Mouse (Mus musculus): ENCODE measurements around the gene Myadm.
"Not testable (repeated sequence)": the region's sequence is repeated elsewhere in the genome, so short reads cannot be mapped to it uniquely, and the experiment has no call there.

The Myadm gene

DNA sequence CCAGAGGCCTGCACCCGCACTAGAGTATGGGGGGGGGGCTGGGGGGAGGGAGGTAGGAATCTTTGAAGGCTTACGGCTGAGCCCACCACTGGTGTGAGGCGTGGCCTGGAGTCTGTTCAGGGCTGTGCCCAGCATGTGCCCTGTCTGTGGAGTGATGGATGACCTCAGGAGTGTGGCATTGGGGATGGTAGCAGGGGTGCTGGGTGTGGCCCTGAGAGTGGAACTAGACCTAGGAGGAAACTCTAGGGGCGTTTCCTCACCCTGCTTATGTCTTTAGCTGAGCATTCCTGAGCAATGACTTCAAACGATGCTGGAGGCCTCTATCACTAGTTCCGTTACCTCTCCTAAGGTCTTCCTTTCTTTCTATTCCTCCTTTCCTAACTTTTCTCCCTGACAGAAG is 2.3 kb downstream of the Myadm start:
- no peak for DNase-seq

DNA sequence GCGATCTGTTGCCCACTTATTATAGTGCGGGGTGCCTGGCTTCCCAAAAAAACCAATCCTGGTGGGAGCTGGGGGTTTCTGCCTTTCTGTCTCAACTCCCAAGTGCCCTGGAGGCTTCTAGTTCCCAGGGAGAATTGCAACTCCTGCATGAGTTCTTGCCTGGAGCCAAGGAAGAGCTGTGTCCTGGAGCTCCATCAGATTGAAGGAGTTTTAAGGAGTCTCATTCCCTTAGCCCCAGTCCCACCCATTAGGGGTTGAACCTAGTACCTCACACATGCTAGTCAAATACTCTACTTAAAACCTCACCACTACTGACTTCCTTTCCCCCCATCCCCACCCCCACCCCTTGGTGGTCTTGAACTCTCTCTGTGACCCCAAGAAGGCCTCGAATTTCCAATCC is 2.9 kb downstream of the Myadm start:
- DNase-seq, result no peak

DNA sequence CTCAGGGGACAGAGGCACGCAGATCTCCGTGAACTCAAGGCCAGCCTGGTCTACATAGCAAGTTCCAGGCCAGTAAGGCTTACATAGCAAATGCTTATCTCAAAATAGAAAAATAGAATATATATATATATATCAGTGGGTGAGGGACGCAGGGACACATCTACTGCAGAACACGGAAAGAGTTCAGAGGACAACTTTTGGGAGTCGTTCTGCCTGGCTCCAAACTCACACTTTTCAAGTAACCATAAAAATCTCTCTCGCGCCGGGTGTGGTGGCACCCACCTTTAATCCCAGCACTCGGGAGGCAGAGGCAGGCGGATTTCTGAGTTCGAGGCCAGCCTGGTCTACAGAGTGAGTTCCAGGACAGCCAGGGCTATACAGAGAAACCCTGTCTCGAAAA is 3.4 kb downstream of the Myadm start:
- not testable (repeated sequence) for DNase-seq

DNA sequence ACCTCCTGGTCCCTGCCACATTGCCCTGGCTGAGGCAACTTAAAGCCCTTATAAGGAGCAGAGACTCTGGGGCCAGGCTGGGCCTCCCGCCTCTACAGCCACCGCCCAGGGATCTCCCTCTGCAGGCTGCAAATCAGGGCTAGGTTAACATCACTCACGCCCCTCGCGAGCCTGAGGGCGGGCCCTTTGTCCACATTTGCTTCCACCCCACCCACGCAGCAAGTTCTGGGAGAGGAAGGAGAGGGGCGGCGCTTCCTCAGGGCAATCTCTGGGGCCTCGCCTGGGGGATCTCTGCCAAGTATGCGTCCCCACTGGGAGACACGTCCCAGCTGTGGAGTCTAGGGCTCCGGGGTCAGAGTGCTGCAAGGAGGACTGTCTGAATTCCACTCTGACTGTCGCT is 3.9 kb downstream of the Myadm start:
- DNase-seq, result peak; percentile 62

DNA sequence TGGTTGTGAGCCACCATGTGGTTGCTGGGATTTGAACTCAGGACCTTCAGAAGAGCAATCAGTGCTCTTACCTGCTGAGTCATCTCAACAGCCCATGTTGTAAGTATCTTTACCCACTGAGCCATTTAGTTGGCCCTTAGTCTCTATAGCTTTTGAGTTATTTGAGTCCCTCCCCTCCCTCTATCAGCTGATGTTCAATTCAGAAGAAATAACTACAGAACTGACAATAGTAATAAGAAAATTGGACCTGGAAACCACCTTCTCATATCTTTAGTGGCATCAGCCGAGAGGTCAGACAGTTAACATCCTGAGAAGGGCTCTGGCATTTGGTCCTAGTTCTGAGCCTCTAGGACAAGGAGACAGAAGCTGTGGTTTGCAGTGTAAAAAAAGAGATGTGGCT is 5.9 kb downstream of the Myadm start:
- DNase-seq, result no peak

DNA sequence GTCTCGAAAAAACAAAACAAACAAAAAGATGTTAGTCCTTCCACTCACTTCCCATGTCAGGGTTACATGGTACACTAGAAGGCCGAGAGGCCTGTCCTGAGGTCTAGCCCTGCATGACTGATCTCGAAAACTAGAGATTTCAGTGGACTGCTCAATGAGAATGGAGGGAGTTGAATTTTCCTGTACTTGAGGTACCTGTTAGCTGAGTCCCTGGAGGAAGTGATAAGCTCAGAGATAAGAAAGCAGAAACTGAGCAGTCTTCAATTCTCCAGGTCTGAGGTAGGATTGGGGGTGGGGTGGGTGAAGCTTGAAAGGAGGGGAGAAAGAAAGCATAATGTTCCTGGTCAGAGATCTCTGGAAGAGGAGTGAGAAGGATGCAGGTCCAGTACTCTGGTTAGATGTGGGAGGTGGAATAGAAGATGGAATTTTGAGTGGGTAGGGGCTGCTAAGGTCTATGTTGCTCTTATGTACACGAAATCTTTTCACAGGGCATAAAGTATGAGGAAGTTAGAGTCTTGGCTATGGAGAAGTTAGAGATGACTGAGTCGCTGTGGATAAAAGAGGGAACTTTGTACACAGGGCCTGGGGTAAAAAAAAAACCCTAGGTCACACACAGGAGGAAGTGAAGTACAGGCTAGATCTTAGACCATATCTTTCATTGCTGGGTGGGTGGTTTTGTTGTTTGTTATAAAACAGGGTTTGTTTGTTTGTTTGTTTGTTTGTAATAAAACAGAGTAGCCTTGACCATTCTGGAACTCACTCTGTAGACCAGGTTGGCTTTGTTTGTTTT is 6.6 kb downstream of the Myadm start:
- no peak for DNase-seq

DNA sequence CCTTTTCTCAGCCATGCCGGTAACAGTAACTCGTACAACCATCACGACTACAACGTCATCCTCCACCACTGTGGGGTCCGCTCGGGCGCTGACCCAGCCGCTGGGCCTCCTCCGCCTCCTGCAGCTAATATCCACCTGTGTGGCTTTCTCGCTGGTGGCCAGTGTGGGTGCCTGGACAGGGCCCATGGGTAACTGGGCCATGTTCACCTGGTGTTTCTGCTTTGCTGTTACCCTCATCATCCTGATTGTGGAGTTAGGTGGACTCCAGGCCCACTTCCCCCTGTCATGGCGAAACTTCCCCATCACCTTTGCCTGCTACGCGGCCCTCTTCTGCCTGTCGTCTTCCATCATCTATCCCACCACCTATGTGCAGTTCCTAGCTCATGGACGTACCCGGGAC is 7.8 kb downstream of the Myadm start:
- DNase-seq, result no peak

DNA sequence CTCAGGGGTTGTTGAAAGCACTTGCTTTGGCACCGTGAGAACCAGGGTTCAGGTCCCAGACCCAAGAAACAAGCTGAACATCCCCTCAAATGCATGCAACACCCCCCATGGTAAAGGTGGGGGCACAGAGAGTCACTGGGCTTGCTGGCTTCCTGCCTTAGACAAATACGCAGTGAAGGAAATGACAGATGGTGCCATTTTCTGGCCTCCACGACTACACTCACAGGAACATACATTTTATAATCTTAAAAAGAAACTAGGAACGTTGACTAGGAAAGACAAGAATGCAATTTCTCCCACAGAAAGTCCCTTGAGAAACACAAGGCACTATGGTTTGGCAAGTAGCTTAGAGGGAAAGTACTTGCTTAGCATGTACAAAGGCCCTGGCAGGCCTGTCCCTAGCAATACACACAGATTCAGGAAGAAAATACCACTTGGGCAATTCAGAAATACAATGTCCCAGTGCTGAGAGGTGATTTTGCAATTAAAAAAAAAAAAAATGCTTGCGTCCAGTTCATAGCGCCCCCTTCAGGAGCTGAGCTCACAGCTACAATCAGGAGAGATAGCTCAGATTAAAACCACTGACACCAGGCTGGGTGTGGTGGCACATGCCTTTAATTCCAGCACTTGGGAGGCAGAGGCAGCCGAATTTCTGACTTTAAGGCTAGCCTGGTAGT is 11.2 kb downstream of the Myadm start:
- no peak for DNase-seq

DNA sequence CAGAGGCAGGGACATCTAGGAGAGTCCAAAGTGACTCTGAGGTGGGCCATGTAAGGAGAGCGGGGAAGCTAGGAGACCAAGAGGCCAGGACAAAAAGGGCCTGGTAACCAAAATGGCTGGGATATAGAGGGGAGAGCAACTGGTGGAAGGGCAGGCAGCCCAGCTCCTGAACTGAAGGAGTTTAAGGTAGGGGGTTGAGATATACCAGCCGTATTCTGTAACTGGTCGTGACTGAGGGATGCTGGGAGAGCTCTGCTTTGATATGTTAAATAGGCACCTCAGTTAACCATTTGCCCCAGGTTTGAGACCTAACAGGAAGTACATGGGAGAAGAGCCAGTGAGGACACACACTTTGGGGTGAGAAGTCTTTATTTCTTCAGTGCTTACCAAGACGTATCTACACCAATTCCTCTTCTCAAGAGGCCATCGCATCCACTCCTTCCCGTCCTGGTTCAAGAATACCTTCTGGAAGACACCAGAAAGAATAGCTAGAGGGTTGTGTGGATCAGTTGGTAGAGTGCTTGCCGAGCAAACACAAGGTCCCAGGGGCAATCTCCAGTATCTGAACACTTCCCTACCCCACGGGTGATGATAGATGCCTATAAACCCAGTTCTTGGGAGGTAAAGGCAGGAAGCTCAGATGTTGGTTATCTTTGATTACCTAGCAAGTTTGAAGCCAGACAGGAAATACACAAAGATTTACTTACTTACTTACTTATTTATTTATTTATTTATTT is 12.2 kb downstream of the Myadm start:
- no peak for DNase-seq

DNA sequence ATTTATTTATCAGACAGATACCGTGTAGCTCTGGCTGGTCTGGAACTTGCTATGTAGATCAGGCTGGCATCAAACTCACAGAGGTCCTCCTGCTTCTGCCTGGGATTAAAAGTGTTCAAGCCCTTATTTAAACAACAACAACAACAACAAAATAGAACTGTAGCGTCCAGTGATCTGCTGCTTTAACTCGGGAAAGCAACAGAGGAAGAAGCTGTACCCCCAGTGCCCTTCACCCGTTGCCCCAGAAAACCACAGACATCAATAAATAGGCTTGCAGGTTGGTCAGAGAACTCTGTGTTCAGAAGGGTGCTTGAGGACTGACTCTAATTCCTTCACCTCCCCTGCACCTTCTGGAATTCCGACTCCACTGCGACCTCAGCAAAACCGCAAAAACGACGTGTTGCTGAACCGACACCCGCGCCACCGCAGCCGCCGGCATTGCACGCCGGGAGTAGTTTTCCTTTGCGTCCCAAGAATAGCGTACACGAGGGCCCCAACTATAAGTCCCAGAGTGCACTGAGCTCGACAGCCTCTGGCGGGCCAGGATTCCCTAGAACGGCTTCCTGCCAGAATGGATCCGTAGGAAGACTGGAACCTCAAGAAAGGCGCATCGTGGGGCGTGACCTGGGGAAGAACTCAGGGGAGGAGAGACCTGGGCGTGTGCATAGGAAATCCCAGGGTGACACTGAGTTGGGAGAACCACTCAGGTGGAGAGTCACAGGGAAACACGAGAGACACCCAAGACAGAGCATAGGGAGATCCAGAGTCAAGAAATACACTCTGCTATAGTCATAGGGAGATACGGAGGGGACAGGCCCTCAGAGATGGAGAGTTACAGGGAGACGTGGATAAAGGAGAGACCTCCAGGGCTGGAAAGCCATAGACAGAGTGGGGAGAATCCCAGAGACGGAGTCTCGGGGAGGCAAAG is 13.0 kb downstream of the Myadm start:
- DNase-seq, result peak; percentile 57

DNA sequence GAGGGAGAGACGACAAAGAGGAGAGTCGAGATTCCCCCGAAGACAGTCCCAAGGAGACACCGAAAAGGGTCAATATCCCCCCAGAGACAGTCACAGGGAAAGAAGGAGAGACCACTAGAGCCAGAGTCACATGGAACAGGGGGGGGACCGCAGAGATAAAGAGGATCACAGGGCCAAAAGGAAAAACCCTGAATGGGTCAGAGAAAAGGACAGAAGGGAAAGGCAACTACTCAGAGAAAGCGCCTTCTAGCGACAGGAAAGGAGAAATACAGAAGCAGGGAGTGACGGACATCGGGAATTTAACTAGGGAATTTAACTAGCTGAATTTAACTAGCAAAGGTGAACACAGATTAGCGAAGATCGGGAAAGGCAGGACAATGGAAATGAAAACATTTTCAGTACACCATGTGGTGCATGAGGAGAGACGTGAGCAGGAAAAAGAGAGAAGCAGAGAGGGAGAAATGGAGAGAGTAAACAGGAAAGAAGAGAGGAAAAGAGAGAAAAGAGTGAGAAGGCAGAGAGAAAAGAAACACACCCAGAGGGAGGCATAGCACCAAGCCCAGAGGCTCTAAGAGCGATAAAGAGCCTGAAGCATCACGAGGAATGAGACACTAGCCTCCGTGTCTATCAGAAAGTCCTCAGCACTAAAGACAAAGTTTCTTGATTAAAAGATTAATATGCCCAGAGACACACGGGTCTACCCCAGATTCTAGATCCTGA is 13.8 kb downstream of the Myadm start:
- peak; percentile 52 for DNase-seq

DNA sequence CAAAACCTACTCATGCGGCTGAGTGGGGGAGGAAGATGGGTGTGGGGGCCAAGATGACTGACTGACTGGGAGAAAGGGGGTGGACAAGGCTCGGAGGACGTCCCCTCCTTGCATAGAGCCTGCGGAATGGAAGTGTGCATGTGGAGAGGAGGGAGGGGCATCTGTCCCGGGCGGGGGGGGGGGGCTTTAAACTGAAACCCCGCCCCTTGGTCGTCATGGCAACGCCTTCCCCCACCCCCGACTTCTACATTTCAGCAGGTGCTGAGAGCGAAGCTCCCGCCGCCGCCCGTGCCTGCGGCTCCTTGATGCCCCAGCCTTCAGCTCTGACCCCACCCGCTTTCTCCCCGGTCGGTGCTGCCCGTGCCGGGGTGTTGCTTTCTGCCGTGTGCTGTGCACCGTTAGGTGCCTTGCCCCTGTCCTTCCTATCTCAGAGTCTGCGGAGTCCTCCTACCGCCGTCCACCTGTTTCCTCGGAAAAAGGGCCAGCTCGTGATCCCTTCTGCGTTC is 14.4 kb downstream of the Myadm start:
- peak; percentile 67 for DNase-seq

DNA sequence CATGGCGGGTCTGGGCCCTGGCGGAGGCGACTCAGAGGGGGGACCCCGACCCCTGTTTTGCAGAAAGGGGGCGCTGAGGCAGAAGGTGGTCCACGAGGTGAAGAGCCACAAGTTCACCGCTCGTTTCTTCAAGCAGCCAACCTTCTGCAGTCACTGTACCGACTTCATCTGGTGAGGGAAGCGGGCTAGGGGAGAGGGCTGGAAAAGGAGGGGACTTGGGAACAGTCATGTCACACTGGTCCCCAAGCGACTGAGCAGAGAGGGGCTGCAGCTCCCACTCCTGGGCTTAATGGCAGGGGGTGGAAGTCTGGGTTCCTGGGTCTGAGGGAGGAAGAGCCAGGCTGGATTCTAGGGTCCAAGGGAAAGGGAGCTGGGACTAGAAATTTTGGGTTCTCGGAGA is 14.9 kb downstream of the Myadm start:
- DNase-seq, result no peak

DNA sequence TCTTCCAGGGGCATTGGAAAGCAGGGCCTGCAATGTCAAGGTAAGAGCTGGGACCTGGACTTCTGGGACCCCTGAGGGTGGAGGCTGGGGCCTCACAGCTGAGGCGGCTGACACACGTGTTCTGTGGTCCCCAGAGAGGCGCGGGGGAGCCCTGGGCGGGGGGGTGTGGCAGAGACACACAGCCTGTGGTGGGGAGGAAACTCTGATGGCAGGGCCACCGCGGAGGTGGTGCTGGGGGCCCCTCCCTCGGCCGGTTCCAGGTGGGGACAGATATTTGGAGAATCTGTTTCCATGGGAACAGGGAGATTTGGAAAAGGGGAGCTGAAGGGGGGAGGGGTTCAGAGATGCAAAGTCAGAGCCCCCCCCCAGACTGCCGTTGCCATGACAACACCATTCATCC is 15.4 kb downstream of the Myadm start:
- peak; percentile 64 for DNase-seq

DNA sequence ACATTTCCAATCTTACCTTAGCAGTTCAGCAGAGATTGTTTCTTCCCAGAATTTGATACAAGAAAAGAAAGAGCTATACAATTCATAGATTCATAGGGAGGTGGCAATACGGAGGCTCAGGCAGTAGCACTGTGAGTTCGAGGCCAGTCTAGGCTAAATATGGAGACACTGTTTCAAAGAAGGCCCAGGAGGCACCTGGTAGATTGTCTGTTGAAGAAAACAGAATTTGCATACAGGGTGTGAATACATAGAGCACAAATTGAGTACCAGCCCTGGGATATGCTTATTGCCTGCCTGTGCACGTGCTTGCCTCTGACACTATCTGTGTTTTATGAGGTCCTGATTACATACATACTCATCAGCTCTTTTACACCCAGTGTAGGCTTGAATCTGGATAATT is 17.5 kb downstream of the Myadm start:
- no peak for DNase-seq

DNA sequence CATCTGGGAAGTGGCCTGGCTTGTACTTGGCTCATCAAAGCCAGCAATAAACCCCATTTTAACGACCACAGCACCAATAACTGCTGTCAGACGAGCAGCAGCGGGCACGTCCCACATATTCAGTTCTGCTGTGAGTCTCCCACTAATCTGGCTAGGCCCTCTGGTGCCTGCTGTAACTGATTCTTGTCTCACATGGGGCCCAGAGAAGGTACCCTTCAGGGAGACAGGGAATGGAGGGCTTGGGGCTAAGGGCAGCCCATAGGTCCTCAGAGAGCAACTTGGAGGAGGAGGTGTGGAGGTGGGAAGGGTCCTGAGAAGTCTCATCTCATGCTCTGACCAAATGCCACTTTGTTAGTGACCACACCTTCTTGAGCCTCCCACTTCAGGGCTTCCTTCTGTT is 19.8 kb downstream of the Myadm start:
- no peak for DNase-seq

DNA sequence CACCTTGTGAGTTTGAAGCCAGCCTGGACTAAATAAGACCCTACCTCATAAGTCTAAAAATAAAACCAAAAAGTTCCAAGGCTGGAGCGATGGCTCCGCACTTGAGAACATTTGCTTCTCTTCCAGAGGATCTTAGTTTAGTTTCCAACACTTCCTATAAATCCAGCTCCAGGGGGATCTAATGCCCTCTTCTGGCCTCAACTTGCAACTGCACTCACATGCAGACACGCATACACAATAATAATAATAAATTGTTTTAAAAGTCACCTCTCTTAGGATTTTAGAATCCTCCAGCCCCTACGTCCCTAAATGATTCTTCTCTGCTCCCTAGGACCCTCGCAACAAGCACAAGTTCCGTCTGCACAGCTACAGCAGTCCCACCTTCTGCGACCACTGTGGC is 21.4 kb downstream of the Myadm start:
- DNase-seq, result no peak

DNA sequence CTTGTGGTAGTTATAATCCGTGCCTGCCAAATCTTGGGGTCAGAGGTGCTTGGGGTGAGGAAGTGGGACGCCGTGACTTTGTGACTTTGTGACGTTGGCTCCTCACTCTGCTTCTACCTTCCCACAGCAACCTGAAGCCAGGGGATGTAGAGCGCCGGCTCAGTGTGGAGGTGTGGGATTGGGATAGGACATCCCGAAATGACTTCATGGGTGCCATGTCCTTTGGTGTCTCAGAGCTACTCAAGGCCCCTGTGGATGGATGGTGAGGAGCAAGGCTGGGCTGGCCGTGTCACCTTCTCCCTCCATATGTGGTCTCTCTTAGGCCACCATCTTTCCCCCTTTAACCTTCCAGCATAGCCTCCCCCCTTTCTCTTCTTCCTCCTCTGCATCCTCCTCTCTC is 24.7 kb downstream of the Myadm start:
- no peak for DNase-seq

DNA sequence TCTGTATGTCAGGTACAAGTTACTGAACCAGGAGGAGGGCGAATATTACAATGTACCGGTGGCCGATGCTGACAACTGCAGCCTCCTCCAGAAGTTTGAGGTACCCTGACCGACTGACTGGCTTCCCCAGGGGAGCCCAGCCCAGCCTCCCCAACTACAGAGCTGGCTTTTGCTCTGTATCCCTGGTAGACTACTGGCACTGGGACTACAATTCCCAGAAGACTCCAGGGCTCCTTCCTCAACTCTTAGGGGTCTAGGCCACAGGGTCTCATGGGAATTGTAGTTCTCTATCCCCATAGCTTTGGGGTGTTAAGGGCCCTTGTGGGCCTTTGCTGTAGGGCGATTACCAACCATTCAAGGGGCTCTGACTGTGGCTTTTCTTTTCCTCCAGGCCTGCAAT is 25.2 kb downstream of the Myadm start:
- DNase-seq, result no peak

DNA sequence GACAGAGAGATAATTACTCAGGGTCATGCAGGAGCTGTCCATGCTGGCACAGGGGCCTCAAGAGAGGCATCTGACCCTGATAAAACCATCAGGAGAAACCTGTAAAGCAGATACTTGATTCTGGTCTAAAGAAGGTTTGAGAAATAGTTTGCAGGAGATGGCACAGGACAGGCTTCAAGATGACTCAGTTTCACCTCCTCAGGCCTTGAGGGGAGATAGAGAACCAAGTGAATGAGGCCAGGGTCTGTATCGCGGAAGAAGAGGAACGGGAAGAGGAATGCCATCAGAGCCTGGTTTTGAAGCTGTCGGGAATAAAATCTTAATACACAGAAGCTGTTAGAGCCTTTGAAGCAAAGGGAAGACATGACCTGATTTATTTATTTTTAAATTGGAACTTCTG is 28.8 kb downstream of the Myadm start:
- DNase-seq, result no peak

DNA sequence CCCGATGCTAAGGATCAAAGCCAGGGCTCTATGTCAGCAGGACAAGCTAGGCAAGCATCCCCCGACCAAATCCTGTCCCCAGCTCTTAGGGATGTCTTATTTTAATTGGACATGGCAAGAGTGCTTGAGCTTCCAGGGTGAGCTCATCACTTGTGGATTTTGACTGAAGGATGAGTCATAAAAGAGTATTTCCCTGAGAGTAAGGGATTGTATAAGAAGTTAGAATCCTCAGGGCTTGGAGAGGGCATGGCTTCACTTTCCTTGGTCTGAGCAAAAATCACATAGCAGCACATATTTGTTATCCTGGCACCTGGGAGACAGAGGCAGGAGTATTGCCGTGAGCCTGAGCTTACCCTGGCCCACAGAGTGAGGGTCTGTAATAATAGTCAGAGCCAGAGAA is 32.0 kb downstream of the Myadm start:
- no peak for DNase-seq

DNA sequence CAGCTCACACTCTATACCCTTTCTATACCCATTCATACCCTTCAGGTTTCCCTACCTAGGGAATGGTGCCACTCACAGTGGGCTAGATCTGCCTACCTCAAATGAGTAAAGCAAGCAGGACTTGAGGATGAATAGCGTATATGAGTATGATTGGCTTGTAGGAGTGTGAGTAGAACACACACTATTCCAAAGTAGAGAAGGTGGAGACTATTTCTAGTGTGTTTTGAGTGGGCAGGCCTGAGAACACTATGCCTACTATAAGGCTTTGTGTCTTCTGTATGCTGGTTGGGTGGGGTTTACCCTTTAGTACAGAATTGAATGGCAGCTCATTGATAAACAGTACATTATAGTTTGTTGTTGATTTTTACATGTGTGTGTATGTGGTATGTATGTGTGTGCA is 34.9 kb downstream of the Myadm start:
- no peak for DNase-seq
